Mouse (Mus musculus): ENCODE data around the gene Crmp1. TPM values are rescaled to one million over a fixed set of nuclear protein-coding genes. Genes with fewer than 3 reads are reported as not detected.

Gene Crmp1
- 0.50 and 3.3 TPM in 2 replicates for polyA plus RNA-seq (2012; rRNA removed; ENCODE audit: low replicate concordance)

DNA sequence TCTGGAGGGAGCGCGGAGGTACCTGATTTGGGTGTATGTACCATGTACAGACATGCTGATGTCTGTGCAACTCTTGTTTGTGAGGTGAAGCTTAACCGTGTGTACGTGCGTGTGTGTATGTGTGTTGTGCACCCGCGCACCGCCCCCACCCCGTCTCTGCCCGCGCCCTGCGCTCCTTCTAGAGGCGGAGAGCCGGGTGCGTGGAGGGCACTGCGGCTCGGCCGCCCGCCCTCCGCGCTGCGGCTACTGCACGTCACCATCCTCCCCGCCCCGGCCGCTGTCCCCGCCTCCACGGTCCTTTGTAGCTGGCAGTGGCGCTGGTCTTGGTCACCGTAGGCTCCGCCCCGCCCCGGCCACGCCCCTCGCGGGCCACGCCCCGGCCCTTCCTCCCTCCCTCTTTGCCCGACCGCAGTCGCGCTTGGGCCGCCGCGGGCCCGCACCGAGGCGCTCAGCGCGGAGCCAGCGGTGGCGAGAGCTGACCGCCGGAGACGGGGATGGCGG is at the start of gene Crmp1:
Gene Crmp1 (plus strand): TSS at position 290 of the 501 bp plus-strand sequence.

DNA sequence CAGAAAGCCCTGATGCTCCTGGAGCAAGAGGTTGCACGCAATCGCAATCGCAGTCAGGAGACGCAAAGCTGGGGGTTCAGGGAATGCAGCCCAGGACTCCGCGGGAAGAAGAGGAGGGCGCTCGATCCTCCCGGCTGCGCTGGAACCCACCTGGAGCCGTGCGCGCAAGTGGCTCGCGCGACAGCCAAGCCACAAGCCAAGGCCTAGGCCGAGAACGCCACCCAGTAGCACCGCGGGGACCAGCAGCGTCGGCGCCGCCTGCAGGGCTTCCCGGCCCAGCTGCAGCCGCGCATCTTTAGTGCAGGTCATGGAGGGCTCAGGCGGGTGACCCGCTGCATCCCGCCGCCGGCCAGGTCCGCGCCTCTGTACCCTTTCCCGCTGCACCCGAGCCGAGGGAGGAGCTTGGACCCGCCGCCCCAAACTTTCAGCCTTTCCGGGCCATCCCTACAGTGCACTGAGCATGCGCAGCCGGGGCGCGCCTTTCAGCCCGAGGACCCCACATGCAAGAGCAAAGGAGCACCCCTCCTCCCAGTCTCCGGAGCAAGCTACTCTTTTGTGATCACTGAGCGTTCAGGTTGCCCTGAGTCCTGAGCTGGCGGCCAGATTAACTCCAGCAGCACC is 94.9 kb downstream of the Crmp1 start, which contains the start of gene Evc:
Gene Evc (minus strand): TSS at position 410 of the 621 bp plus-strand sequence.

DNA sequence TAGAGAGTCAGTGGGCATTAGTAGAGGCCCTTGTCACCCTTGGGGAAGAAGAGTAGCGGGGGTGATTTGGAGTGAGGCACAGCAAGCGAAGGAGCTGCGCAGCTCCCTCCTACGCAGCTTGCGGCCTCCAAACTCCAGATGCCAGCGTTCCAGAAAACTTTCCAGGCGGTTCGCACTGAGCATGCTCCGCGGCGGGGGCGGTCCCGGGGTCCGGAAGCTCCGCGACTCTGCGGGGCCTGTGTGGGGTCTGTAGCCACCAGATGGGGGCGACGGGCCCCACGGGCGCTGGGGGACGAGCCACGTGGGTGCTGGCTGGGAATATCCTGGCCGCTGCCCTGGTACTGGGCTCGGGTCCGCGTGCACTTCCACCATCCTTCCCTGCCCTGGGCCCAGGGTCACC is 96.5 kb downstream of the Crmp1 start, which contains the start of gene Evc2:
Gene Evc2 (plus strand): TSS at position 212 of the 400 bp plus-strand sequence.

Other genes with a start within 250 kb of the Crmp1 start
- gene Gm1043, start 156.6 kb upstream of the Crmp1 start, polyA plus RNA-seq (2012; rRNA removed; ENCODE audit: low replicate concordance): 0.06 and 0.23 TPM in 2 replicates
- gene Evc, start 95.0 kb downstream of the Crmp1 start, polyA plus RNA-seq (2012; rRNA removed; ENCODE audit: low replicate concordance): 13.1 and 39.8 TPM in 2 replicates
- 20.4 and 50.4 TPM in 2 replicates for gene Evc2, start 96.6 kb downstream of the Crmp1 start, polyA plus RNA-seq (2012; rRNA removed; ENCODE audit: low replicate concordance)